Mouse (Mus musculus) thymus, postnatal 10 days (tissue): ENCODE measurements around the gene Katnal1.

ENCODE experiments used
- DNase-seq, 2 experiments: peaks; one replicate each; pipeline ENCODE4 v3.0.0; 2021; ENCODE audit warnings: low spot score in 2 of 2

The Katnal1 gene

DNA sequence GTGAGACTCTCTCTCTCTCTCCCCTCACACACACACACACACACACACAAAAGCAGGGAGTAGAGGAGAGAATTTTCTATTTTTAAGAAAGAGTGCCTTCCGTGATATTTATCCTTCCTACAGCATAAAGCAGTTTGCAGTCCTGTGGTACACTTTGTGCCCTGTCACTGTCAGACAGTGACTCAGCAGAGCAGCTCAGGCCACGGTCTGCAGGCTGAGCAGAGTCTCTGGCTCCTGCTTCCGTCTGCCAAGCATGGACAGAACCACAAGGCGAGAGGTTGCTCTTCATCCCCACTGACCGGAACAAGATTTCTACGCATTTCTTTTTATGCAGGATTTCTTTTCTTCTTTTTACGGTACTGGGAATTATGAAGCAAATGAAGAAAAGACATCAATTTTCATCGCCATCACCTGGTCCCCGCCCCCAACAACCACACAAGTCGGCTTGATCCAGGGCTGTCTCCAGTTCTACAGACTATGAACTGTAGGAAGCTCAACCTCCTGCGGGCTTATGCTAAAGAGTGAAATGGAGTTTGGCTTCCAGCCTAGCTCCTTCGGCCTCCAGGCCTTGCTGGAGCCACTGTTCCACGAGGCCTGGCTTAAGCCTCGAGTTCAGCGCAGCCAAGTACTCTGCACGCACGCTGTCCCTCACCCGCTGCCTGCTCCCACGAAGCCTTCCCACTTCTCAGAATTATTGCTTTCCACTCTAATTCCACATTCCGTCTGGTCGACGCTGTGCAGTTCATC, 25.4 kb upstream of the Katnal1 start:
- no peak for DNase-seq

- no peak for DNase-seq
These were observed 24.0 kb upstream of the Katnal1 start for GRCm38 (mm10) chr5:148953098-148953497.

- peak in 1 of 2 experiments; percentile 67 for DNase-seq
These were observed 23.3 kb upstream of the Katnal1 start for GRCm38 (mm10) chr5:148952419-148952818.

GRCm38 (mm10) chr5:148951360-148951759, 22.2 kb upstream of the Katnal1 start:
- DNase-seq, result no peak

DNA sequence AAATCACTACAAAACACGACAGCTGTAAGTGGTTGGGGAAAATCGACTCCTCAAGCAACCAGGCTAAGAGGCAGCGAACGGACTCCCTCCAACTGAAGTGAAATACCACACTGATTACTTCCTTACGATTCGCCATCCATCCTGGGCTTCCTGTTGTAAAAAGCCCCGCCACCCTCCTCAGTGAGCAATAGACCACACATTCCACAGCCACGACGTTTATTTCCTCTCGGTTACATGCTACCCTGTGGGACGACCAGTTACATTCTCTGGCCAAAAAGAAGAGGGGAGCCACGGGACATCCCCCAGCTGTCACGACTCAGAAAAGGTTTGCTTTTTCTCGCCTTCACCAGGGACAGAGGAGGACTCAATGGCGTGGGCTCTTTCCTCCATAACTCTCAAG, 20.9 kb upstream of the Katnal1 start:
- DNase-seq, result no peak

- DNase-seq, result no peak
These were observed 19.5 kb upstream of the Katnal1 start for GRCm38 (mm10) chr5:148948577-148948976.

DNA sequence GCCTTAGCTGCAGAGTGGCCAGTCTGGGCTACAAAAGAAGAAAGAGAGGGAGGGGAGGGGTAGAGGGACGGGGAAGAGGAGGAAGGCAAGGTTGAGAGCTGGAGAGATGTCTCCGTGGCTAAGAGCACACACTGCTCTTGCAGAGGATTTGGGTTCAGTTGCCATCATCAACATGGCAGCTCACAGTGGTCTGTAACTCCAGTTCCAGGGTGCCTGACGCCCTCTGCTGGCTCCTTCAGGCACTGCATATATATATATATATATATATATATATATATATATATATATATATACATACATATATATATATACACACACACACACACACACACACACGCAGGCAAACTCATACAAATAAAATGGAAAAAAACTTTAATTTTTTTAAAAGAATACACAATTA, 18.3 kb upstream of the Katnal1 start:
- no peak for DNase-seq

DNA sequence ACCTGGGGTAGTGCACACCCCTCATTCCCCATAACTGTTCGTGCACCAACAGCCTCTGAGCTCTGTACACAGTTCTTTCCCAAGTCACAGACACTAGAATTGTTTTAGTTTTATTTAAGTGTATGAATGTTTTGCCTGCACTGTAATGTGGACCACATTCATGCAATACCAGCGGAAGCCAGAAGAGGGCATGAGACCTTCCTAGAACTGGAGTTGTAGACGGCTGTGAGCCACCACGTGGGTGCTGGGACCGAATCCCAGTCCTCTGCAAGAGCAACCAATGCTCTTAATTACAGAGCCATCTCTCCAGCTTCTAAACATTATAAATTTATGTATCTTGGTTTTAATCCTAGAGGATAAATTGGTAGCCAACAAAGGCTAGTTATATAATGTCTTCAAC, 17.7 kb upstream of the Katnal1 start:
- DNase-seq, result no peak

- no peak for DNase-seq
These were observed 16.6 kb upstream of the Katnal1 start for GRCm38 (mm10) chr5:148945735-148946134.

DNA sequence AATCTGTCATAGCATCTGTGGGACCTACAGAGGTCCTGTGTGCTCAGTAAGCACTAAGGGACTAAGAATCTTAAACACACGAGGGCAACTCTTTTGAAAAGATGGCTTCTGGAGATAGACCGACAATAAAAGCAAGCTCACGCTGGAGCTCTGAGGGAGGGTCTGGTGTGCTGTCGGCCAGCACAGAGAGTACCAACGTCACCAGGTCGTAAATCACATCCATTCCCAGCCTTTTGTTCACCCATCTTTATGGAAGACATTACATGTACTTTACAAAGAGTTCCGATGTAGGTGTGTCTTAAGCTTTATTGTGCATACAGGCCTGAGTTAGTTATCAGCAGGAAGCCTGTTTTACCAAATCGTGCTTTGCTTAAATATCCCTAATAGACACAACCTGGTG, 14.9 kb upstream of the Katnal1 start:
- DNase-seq, result no peak

- no peak for DNase-seq
These were observed 14.3 kb upstream of the Katnal1 start for GRCm38 (mm10) chr5:148943444-148943843.

DNA sequence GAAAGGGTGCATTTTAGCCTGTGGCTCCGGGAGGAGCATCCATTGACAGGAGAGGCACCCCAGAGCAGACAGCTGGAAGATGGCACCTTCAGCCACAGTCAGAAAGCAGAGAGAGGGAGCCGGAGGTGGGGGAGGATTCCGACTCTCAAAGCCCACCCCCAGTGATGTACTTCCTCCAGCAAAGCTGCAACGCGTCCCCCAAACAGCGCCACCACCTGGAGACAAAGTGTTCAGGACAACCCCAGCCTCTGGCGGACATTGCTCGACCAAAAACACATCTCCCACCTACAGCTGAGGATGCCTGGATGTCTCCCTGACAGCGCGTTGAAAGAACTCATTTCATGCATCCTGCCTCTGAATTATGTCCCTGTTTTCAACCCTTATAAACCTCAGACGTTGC, 13.8 kb upstream of the Katnal1 start:
- no peak for DNase-seq

GRCm38 (mm10) chr5:148942305-148942704, 13.2 kb upstream of the Katnal1 start:
- no peak for DNase-seq

GRCm38 (mm10) chr5:148941867-148942266, 12.7 kb upstream of the Katnal1 start:
- no peak for DNase-seq

DNA sequence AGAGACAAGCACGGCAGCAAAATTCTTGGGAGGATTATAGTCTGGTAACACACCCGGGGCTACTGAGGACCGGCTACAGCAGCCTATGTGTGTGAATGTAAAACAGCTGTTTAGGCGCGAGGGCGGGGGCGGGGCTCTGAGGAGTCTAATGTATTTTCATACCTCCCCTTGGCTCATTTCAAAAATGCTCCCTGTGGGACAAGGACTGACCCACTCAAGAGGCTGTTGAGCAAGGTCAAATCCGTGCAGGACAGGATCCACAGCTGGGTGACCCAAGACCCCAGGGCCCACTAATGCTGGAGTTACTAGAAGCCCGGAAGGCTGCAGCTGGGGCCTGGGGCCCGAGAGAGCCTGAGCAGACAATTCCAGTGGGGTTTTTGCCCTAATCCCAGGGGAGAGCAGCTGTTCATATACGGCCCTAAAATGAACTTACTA, 10.8 kb upstream of the Katnal1 start:
- no peak for DNase-seq

DNA sequence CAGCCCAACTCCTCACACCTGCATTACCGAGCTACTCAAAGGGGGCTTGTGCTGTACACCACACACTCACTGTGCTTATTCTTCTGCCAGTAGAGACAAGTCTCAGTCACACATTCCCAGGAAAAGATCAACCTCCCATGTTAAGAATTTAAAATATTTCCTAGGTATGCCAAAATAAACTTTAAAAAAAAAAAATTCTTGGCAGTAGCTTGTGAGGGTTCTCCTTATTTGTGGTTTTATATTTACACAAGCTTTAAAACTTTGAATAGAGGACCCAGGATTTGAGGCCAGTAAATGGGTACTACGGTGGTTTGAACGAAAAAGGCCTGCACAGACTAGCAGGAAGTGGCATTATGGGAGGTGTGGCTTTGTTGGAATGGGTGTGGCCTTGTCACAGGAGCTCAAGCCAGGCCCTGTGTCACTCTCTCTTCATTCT, 7.4 kb upstream of the Katnal1 start:
- no peak for DNase-seq

DNA sequence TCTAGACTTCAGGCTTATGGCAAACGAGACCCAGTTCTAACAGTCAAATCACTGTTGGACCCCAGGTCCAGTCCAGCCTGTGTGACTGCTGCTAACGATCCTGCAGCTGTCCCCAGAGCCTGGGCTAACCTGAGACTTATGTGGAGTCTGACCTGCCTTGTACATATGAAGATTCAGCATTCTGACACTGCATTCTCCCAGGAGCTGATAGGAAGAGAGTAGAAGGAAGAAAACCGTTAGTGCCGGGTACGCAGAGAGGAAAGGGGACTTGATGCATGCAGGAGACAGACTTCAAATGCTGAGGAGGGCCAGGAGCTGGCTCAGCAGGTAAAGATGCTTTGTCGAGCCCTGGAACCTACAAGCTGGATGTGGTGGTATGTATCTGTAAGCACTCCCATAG, 6.8 kb upstream of the Katnal1 start:
- DNase-seq, result no peak

DNA sequence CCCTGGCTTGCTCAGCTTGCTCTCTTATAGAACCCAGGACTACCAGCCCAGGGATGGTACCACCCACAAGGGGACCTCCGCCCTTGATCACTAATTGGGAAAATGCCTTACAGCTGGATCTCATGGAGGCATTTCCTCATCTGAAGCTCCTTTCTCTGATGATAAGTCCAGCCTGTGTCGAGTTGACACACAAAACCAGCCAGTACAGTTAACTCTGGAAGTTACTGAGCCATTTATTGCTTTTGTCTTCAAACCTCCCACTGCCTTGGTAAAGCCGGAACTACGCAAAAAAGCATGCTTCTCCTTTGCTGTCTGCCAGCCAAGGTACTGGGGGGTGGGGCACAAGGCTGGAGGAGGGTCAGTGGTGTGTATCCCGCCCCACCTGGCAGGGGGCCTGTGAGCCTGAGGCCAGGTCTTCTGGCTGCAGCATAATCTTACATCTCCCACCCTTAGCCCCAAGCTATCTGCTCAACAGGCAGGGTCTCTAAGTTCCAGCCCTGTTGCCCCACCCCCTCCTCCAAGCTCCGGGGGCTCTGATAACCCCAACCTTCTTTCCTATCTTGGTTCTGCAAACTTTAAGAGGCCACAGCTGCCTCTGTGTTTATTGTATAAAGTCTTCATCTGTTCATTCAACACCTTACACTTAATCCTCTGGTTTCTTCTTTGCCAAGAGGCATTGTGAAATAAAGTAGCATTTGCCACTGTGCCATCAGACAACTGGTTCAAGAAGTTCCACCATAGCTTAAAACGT, 6.1 kb upstream of the Katnal1 start:
- DNase-seq, result no peak

GRCm38 (mm10) chr5:148934457-148934856, 5.3 kb upstream of the Katnal1 start:
- DNase-seq, result no peak

- no peak for DNase-seq
These were observed 4.6 kb upstream of the Katnal1 start for GRCm38 (mm10) chr5:148933767-148934166.

DNA sequence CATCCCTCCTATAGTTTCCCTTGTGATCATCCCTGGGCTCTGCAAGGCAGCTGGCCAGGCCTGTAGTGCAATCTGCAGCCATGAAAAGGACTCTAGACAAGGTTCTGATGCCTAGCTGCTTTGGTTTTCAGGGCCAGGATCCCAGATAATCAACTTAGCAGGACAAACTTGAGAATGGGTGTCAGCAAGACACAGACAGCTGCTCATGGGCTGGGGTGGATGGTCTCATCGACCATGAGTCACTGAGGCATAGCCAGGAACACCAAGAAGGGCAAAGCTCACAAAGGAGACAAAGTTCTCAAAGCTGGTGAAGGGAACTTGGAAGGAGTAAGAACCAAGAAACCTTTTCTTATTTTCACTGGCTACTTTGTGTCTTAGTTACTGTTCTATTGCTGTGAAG, 2.2 kb upstream of the Katnal1 start:
- DNase-seq, result no peak

DNA sequence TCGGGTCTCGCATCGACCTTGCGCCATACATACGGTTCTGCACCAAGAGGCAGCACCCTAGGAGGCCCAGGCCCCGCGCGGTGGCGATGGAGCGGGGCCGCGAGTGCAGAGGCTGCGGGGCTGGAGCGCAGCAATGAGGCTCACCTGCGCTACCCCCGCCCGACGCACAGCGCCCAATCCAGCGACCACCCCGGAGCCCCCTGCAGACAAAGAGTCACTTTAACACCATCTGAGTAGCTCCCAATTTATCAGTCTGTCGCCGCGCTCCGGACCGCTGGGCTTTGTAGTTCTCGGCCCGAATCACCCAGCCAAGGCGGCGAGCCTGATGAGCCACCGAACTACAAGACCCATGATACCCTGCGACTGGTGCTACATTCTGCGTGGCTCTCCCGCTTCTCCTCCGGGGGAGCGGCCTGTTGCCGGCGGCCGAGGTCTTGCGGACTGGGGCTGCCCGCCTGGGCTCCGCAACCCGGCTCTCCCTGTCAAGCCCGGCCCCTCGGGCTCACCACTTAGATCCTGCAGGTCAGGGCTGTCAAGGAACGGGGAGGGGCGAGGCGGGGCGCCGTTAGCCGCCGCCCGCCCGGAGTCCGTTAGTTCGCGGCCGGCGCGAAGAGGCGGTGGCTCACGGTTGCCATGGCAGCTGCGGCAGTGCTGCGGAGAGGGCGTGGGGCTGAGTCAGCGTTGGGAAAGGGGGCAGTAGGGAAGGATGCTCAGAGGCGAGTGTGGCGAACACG, 571 bp downstream of the Katnal1 start:
- DNase-seq, result peak; percentile 85 to 86
